Mouse (Mus musculus): ENCODE measurements around the gene Bpifb3.

Gene Bpifb3

DNA sequence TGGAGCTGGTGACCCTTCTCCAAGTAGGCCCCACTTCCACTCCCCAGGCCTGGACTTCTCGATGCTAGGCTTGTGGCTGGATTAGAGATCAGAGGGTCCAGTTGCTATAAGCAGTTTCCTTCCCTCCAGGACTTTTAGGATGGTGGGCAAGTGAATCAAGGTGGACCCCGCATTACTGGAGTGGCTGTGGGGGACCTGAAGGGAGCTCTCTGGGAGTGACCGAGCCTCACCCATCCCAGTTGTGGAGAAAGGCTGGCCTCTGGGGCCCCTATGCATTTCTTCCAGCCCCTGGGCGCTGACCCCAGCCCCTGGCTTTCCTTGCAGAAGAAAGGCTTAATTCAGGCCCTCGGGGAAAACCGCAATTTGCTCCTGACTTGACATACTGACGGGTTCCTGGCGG lies at the start of gene Bpifb3:
Bpifb3 (plus strand) TSS at position 301 of the 400 bp plus-strand sequence.
- no peak for DNase-seq (ENCODE audit: extremely low spot score, low spot score)

DNA sequence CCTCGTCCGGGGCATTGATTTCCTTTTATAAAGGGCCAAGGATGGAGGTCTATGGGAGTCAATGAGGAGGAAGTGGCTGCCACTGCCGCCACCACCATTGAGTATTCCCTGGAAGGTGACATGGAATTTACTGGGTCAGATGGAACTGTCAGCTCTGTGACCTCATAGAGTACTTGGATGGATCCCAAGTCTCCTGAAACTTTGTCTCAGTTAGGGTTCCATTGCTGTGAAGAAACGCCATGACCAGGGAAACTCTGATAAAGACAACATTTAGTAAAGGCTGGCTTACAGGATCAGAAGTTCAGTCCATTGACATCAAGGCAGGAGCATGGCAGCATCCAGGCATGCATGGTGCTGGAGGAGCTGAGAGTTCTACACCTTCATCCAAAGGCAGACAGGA lies 47.0 kb upstream of the Bpifb3 start, which contains the start of gene Sun5:
Sun5 (minus strand) TSS at position 101 of the 400 bp plus-strand sequence.
- no peak for DNase-seq (ENCODE audit: extremely low spot score, low spot score)

DNA sequence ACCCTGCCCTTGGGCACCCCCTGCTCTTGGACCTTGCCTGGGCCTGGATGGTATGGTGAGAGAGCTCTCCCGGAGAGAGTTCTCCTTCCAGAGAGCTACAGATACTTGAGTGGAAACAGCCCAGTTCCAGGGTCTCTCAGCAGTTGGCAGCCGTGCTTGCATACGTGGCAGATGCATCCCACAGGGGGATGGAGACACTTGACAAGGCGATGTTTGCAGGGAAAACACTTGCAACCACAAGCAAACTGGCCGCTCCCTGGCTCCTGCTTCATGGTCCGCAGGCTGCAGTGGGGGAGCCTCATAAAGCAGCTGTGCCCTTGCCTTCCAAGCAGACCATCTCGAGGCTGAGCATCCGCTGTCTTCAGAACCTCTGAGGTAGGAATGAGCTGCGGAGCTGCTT lies 43.3 kb upstream of the Bpifb3 start, which contains the start of gene Bpifb2:
Bpifb2 (plus strand) TSS at position 301 of the 400 bp plus-strand sequence.
- no peak for DNase-seq (ENCODE audit: extremely low spot score, low spot score)

DNA sequence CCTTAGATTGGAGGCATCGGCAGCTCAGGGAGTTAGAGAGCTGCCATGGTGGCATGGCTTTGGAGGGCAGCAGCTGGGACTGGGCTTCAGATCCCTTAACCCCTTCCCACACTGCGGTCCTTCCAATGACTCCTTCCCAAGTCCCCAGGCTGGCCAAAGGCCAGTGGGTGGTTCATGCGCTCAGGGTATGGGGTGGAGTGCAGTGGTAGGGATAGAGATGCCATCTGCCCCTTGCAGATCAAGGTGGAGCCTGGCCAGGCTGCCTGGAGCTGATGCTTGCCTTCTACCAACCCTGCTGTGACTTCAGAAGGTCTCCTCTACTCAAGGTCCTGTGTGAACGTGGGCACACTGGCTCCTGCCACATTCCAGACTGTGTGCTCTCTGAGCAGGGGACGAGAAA lies 18.9 kb upstream of the Bpifb3 start:
- no peak for DNase-seq (ENCODE audit: extremely low spot score, low spot score)

DNA sequence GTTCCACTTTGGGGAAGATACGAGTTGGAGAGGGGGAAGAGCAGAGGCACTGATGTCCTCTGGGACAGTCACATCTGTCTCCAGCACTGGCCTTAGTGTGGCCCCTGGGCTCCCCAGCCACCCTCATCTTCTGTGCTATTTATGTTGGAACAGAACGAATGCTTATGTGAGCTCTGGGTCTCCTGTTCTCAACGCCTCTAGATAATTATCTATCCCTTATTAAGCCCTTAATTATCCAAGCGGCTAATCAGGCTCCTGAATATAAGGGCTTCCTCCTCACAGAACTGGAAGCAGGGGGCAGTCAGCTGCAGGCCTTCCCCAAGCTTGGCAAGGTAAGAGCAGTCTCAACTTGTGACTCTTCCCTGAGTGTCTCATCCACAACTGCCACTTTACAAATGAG lies 17.9 kb upstream of the Bpifb3 start, which contains the start of gene Bpifb6:
Bpifb6 (plus strand) TSS at position 301 of the 400 bp plus-strand sequence.
- DNase-seq (ENCODE audit: extremely low spot score, low spot score): no peak

DNA sequence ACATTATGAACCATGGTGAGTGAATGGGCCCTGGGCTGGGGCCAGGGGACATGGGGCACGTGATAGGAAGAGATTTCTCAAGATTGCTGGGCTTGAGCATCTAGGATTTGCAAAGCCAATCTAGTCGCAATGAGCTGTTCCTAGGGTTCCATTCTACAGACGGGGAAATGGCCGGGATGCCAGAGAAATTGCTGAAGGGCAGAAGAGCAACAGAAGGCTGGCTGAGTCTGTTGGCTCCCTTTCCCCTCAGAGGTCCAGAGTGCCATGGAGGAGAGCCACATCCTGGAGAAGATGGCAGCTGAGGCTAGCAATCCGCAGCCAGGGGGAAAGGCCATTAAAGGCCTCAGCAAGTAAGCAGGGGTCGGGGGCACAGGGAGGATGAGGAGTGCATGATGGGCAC lies 15.3 kb upstream of the Bpifb3 start:
- DNase-seq (ENCODE audit: extremely low spot score, low spot score): no peak

DNA sequence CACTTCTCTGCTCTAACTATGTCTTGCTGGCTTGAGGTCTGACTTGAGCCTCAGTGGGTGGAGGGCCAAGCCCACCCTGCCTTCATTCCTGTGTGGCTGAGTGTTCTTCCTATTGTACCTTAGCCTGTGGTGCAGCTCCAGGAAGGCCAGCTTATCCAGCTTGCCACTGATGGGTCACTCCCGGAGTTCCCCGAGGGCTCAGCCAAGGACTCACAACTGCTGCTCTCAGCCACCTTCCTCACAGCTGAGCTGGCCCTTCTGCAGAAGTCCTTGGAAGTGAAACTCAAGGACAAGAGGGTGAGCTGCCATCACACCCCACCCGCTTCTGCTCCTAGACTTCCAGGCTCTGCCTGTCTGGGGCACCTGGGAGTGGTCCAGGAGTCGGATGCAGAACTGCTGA lies 11.4 kb upstream of the Bpifb3 start:
- no peak for DNase-seq (ENCODE audit: extremely low spot score, low spot score)

DNA sequence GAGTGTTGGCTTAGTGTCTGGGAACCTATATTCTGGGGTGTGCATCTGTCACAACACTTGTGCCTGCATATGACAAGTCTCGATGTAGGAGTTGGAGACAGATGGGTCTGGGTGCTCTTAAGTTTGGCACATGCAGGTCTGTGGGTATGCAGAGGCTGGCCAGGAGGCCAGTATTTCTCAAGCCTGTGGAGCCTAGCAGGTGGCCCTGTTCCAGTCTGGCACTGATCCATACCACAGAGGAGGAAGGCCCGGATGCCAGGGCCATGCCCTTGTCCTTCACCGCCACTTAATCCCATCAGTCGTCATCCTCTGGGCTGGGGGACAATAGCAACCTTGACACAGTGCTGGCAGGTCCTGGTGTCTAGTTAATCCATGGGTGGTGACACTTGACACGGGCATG lies 3.9 kb upstream of the Bpifb3 start:
- no peak for DNase-seq (ENCODE audit: extremely low spot score, low spot score)

DNA sequence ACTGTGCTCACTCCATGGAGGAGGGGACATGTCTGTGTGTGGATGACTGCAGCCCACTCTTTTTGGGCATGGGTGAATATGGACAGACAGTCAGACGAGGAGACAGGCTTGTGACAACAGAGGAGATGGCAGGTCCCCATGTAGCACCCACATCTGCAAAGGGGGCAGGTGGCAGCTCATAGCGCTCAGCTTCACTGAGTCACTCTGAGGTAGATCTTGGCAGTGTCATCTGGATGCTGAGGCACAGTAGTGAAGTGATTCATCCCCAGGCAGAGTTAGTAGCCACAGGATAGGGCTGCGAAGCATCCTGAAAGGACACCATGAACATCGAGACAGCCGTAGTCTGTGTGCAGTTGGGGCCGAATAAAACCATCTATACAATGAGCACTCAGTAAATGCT lies 3.2 kb downstream of the Bpifb3 start:
- no peak for DNase-seq (ENCODE audit: extremely low spot score, low spot score)

DNA sequence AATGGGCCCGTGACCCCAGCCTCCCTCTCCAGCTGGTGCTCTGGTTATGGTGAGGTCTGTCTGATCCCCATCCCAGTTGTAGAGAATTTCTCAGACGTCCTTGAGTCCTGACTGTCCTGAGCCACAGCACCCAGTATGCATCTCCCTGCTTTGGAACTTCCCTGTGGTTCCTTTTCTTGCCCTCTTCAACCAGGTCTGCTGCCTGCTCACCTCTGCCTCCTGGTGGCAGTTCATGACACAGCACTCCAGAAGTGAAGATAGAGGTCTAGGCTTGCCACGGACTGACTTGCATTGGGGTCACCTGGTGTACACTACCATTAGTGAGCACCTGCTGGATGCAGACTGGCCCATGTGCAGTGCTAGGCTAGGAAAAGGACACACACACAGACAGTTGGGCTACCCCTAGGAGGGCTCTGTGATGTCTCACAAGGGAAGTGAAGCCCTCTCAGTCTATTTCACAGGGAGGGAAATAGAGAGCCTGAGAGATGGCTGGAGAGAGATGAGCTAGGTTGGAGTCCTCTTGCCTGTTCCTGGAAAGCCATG lies 11.9 kb downstream of the Bpifb3 start:
- DNase-seq (ENCODE audit: extremely low spot score, low spot score): peak; percentile 59

DNA sequence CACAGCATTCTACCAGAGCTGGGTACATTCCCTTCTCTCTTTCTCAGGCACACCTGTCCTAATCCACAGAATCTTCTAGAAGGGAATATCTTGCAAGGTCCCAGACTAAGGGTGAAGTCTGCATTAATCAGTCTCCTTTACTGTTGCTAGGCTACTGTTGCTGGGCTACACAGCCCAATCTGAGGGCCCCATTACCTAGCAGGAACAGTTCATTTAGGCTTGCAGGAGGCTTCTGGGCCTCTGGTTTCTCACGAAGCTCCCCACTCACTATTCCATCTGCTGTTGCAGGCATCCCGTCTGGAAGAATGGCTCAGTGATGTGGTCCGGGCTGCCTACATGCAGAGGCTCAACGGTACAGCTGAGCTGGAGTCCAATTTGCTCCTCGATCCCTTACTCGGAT lies 13.1 kb downstream of the Bpifb3 start:
- DNase-seq (ENCODE audit: extremely low spot score, low spot score): no peak

DNA sequence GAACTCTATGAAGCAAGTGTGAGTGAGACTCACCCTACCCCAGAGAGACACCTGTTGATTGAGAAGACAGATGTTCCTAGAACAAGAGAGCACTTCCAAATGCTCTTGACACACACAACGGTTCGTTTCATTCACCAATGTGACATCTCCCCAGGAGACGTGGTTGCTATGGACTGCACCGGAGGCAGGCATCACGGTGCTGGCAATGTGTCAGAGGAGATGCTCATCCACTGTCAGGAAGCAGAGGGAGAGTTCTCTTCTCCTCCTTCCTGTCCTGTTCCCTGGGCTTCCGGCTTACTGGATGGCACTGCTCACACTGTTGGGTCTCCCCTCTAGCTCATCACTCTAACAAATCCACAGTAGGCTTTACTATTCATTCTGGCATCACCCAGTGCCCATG lies 15.3 kb downstream of the Bpifb3 start:
- no peak for DNase-seq (ENCODE audit: extremely low spot score, low spot score)

DNA sequence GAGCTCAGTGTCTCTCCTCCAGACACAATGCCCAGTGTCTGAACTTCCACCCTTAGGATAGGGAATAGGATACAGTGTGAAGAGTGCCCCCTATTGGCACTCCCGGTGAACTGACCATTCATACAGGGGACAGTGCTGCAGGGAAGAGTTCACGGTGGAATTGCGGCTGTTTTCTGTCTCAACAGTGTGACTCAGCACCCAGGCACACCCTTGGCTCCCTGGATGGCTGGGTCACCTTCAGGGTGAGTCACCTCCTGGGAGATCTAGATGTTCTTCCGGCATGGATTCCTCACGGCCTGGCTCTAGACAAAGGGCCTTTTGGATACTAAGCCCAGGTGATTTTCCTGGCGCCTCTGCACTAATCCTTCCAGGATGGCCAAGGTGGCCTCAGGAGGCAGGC lies 17.3 kb downstream of the Bpifb3 start:
- DNase-seq (ENCODE audit: extremely low spot score, low spot score): no peak

DNA sequence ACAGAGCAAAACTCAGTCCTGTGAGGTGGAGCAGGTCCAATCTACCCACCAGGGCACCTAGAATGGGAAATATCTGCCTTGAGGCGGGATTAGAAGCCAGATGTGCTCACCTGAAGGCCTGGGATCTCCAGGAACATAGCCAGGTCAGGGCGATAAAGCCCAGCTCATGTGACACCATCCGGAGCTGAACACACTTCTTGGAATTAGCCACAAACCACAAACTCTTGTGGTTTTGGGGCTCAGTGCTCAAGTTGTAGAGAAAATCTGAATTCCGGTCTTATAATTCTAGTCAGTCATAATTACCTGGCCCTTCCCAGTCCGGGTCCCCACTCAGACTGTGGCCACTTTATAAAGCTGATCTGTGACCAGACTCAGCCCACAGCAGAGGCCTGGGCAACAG lies 19.8 kb downstream of the Bpifb3 start, which contains the start of gene Bpifb4:
Bpifb4 (plus strand) TSS at position 370 of the 400 bp plus-strand sequence.
- DNase-seq (ENCODE audit: extremely low spot score, low spot score): no peak

DNA sequence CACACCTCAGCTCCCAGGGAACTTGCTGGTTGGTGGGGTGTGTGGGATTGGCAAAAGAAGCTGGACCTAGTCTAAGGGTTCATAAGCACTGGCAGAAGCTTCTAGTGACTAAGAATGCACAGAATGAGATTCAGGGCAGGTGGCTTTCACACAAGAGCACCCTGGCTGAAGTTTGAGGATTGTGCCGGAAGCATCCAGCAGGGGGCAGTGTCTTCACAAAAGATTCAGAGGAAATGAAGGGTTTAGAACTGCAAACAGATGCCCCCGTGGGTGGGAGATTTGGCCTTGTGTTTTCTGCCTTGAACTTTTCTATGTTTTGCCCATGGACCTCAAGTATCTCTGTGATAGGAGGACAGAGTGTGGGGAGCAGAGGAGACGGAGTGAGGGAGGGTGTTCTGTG lies 25.5 kb downstream of the Bpifb3 start:
- peak; percentile 71 for DNase-seq (ENCODE audit: extremely low spot score, low spot score)

DNA sequence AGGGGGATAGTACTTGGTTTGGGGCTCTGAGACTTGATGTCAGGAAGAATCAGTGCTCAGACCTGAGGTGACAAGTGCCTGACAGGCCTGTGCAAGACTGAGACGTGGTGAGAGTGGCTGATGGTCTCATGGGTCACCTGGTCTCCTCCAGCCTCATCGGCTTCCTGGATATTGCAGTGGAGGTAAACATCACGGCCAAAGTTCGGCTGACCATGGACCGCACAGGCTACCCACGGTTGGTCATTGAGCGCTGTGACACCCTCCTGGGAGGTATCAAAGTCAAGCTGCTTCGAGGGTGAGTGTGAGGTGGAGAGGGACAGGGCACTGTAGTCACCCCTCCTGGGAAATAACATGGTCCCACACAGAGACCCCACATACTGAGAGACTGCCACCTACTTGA lies 26.5 kb downstream of the Bpifb3 start:
- DNase-seq (ENCODE audit: extremely low spot score, low spot score): no peak

DNA sequence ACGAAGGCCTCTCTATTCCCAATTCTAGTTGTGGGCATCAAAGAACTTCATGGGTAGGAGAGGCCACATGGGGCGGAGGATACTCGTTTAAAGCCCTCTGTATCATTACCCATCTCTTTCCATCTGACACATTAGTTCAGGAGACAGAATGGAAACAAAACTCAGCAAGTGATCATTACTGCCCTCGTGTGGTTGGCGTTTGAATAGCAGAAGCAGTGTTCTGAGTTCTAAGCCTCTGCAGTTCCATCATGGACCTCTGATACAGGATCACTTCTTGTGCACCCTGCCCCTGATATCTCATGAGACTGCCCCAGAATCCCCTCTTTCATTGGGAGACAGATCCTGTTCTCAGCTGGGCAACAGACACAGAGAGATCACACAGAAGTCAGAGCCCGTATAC lies 34.9 kb downstream of the Bpifb3 start:
- DNase-seq (ENCODE audit: extremely low spot score, low spot score): peak; percentile 71

DNA sequence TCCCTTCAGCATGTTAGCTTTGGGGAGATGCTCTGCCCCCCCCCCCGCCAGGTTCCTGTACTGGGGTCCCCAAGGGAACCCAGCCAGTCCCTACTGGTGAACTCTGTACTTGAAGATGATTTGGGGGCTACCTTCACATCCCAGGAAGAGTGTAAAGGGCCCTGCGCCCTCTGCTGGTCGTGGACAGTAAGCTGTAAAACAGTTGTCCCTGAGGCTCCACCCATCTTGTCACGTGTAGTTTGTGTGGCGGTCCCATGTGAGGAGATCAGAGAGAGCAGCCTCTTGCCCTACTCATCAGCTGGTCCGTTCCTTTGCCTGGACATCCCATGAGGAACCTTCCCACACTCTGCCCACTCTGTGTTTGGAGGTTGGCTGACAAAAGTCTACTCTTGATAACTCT lies 35.8 kb downstream of the Bpifb3 start:
- peak; percentile 62 for DNase-seq (ENCODE audit: extremely low spot score, low spot score)

DNA sequence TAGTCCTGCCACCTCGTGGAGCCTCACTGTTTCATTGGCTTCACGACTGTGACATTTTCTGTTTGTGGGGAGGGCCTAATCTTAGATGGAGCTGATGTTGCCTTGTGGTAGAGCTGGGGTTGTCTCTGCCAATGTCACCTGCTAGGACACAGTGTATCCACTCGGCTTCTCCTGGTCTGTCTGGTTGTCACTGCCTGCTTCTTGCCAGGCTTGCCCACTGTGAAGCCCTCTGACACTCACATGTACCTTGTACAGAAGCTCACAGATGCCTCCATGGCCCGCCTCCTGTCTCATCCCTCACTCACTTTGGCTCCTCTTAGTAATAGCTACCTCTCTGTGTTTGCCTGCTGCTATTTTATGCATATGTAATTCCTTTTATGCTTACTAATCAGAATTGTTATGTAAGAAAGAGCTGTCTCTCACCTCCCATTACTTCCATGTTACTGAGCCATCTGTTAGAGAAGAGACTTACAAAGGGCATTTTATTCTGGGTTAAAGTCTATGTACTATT lies 44.8 kb downstream of the Bpifb3 start:
- no peak for DNase-seq (ENCODE audit: extremely low spot score, low spot score)

DNA sequence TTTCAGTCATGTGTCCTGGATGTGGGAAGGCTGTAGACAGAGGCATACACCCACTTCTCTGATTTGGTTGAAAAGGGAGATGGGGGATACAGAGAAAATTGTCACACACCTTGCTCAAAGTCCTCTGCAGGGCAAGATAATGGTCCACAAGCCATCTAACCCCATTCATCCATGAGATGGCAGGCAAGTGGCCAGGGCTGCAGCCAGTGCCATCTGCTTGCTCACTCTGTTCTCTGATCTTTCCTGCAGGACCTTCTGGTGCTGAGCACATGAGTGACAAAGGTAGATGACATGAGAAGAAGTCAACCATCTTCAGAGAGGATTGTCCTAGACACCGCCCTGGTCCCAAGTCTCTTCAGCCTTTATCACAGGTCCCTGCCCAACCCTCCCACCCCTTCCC lies 45.3 kb downstream of the Bpifb3 start:
- DNase-seq (ENCODE audit: extremely low spot score, low spot score): no peak

DNA sequence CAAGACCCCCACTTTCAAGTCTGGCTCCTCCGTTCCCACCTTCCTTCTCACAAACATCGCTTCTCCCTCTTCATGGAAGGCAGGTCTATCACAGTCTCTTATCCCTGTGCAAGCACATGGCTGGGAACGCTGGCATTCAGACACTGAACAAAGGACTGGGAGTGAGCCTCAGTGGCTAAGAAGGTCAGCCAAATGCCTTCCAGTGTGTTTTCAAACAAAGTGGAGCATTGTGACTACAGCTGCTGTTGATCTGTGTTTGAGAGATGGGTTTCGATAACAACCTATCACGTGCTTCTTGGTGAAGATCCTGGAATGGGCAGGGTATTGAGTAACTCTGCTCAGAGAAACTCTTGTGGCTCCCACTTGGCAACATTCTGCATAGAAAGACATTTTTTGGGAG lies 52.2 kb downstream of the Bpifb3 start:
- DNase-seq (ENCODE audit: extremely low spot score, low spot score): no peak

DNA sequence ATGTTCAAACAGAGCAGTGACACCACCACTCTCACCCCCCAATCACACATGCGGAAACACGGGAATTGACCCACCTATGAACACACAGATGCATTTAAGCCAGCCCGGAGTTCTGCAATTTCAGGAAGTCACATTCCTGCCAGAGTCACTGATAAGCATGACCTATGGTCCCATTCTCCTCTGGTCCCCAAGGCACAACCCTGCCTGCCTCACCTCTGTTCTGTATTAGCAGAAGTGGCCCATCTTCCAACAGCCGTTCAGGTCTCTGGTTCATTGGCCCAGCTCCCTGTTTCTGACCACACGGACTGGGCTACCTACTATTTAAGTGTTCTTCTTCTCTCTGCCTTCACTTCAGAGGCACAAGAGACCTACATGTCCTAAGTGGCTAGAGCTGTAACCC lies 56.6 kb downstream of the Bpifb3 start, which contains the start of gene Bpifa6:
Bpifa6 (plus strand) TSS at position 364 of the 400 bp plus-strand sequence.
- no peak for DNase-seq (ENCODE audit: extremely low spot score, low spot score)

All from neural tube, embryonic 10.5 days (tissue).